Comparison of ENCODE assay signal across 8 mouse cellular contexts in the genomic region with DNA sequence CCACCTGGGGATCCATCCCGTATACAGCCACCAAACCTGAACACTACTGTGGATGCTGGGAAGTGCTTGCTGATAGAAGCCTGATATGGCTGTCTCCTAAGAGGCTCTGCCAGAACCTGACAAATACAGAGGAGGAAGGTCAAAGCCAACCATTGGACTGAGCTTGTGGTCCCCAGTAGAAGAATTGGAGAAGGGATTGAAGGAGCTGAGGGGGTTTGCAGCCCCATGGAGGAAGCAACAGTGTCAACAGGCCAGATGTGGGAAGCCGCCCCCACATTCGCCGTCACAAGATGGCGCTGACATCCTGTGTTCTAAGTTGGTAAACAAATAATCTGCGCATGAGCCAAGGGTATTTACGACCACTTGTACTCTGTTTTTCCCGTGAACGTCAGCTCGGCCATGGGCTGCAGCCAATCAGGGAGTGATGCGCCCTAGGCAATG. TPM values are rescaled to one million over a fixed set of nuclear protein-coding genes. Genes with fewer than 3 reads are reported as not detected.
DNase-seq lines count a peak whose midpoint lies in the region; ATAC-seq lines count a peak whose summit lies in the region.
"Not testable (repeated sequence)": the region's sequence is repeated elsewhere in the genome, so short reads cannot be mapped to it uniquely, and the experiment has no call there.

No protein-coding gene starts in this region.

- not testable (repeated sequence) for H3K27me3 ChIP-seq in embryonic facial prominence, embryonic 11.5 days (ENCODE audit: control insufficient read depth, insufficient read depth, low read length); hindbrain, embryonic 16.5 days (replicated peaks; ENCODE audit: control insufficient read depth, insufficient read depth, low read length); lung, embryonic 16.5 days (ENCODE audit: control insufficient read depth, insufficient read depth, low read depth, low read length); neural tube, embryonic 12.5 days (replicated peaks)

- H3K9me3 ChIP-seq in embryonic facial prominence, embryonic 11.5 days (replicated peaks; ENCODE audit: control insufficient read depth, low read length); hindbrain, embryonic 16.5 days (ENCODE audit: control insufficient read depth, low read length); lung, embryonic 16.5 days (ENCODE audit: control insufficient read depth, low read length); neural tube, embryonic 12.5 days: not testable (repeated sequence)

- WGBS in embryonic facial prominence, embryonic 11.5 days: 47% methylated on average over 5 of the region's 11 CpGs
- WGBS in hindbrain, embryonic 16.5 days: 42% methylated on average over 5 of the region's 11 CpGs
- WGBS in lung, embryonic 16.5 days: 31% methylated on average over 5 of the region's 11 CpGs
- WGBS in neural tube, embryonic 12.5 days: 55% methylated on average over 6 of the region's 11 CpGs

- intact Hi-C loops in left cerebral cortex, postnatal 14 days (cut with DNase I): not testable (repeated sequence)

- peak; percentile 62 for ATAC-seq in embryonic facial prominence, embryonic 11.5 days (replicated peaks; ENCODE audit: insufficient number of reproducible peaks, low FRiP score, low TSS enrichment, low read depth)
- peak; percentile 80 for ATAC-seq in hindbrain, embryonic 16.5 days
- peak; percentile 65; the same call in 1 of the 2 replicates for ATAC-seq in lung, embryonic 16.5 days (ENCODE audit: low read depth)
- peak; percentile 68 for ATAC-seq in neural tube, embryonic 12.5 days (ENCODE audit: low FRiP score, low read depth)

- H3K4me1 ChIP-seq in embryonic facial prominence, embryonic 11.5 days (ENCODE audit: control insufficient read depth, insufficient read depth, low read length); hindbrain, embryonic 16.5 days (ENCODE audit: control insufficient read depth, insufficient read depth, low read depth, low read length); lung, embryonic 16.5 days (replicated peaks; ENCODE audit: control insufficient read depth, insufficient read depth, low read length); neural tube, embryonic 12.5 days: not testable (repeated sequence)

- H3K36me3 ChIP-seq in embryonic facial prominence, embryonic 11.5 days (replicated peaks; ENCODE audit: control insufficient read depth, insufficient read depth, low read depth, low read length); hindbrain, embryonic 16.5 days (ENCODE audit: control insufficient read depth, insufficient read depth, low read length); lung, embryonic 16.5 days (ENCODE audit: control insufficient read depth, insufficient read depth, low read length); neural tube, embryonic 12.5 days: not testable (repeated sequence)

- H3K4me3 ChIP-seq in embryonic facial prominence, embryonic 11.5 days (ENCODE audit: low read depth, low read length); hindbrain, embryonic 16.5 days (ENCODE audit: low read length); lung, embryonic 16.5 days (ENCODE audit: low read length); neural tube, embryonic 12.5 days: not testable (repeated sequence)

- not testable (repeated sequence) for H3K4me2 ChIP-seq in embryonic facial prominence, embryonic 11.5 days (ENCODE audit: low read depth, low read length)
- H3K4me2 ChIP-seq in hindbrain, embryonic 16.5 days (ENCODE audit: low read length): peak overlapping the region; percentile 33
- H3K4me2 ChIP-seq in lung, embryonic 16.5 days (ENCODE audit: low read depth, low read length): peak overlapping the region; percentile 11; the same call in 1 of the 2 replicates
- peak overlapping the region; percentile 30 for H3K4me2 ChIP-seq in neural tube, embryonic 12.5 days (replicated peaks)

- H3K27ac ChIP-seq in embryonic facial prominence, embryonic 11.5 days (replicated peaks; ENCODE audit: low read depth, low read length); hindbrain, embryonic 16.5 days (ENCODE audit: low read depth, low read length); lung, embryonic 16.5 days (ENCODE audit: low read length); neural tube, embryonic 12.5 days: not testable (repeated sequence)

- H3K9ac ChIP-seq in embryonic facial prominence, embryonic 11.5 days (replicated peaks; ENCODE audit: low read length); hindbrain, embryonic 16.5 days (ENCODE audit: low read depth, low read length); neural tube, embryonic 12.5 days: not testable (repeated sequence)
- H3K9ac ChIP-seq in lung, embryonic 16.5 days (ENCODE audit: low read length): 0 out of 2 replicates have a peak overlapping the region, but pooled peaks have one; percentile 4

- peak; percentile 71 for DNase-seq in T-cell, adult 2 months (ENCODE audit: low spot score)
- DNase-seq in embryonic facial prominence, embryonic 11.5 days (ENCODE audit: low spot score): not testable (repeated sequence)
- peak; percentile 45 to 57 for DNase-seq in heart, adult 18-20 months
- DNase-seq in left cerebral cortex, postnatal 14 days (ENCODE audit: low spot score in 2 of 2): peak; percentile 17 to 29
- DNase-seq in thymus, postnatal 25 days: peak; percentile 44

RNA-seq across cellular contexts. Expression of gene Tfpi, which starts 28.4 kb away (rescaled TPM):
- 20.8 and 23.1 TPM in 2 replicates for polyA plus RNA-seq in embryonic facial prominence, embryonic 11.5 days (2014; fragmentation: Nextera tagmentation; extraction: Ambion mirVana)
- total RNA-seq in heart, adult 18-20 months (2021): 10 to 100 TPM; 48.7 to 70.1 TPM
- polyA plus RNA-seq in hindbrain, embryonic 16.5 days (2015; fragmentation: Nextera tagmentation; extraction: Ambion mirVana): 18.7 and 19.1 TPM in 2 replicates
- 1 to 10 TPM; 6.5 to 7.2 TPM for total RNA-seq in left cerebral cortex, postnatal 14 days (2021)
- 63.6 and 64.9 TPM in 2 replicates for polyA plus RNA-seq in lung, embryonic 16.5 days (2015; fragmentation: Nextera tagmentation; extraction: Ambion mirVana)
- polyA plus RNA-seq in neural tube, embryonic 12.5 days (2016; fragmentation: Nextera tagmentation; extraction: Ambion mirVana): 23.0 and 24.2 TPM in 2 replicates
